Mouse (Mus musculus) cerebellum, adult 9-10 months (tissue): ENCODE data around the gene Cd2ap.
"Not testable (repeated sequence)": the region's sequence is repeated elsewhere in the genome, so short reads cannot be mapped to it uniquely, and the experiment has no call there.

Experiments used
- DNase-seq: peaks from one replicate; pipeline ENCODE4 v3.0.0; 2022

Cd2ap gene

DNA sequence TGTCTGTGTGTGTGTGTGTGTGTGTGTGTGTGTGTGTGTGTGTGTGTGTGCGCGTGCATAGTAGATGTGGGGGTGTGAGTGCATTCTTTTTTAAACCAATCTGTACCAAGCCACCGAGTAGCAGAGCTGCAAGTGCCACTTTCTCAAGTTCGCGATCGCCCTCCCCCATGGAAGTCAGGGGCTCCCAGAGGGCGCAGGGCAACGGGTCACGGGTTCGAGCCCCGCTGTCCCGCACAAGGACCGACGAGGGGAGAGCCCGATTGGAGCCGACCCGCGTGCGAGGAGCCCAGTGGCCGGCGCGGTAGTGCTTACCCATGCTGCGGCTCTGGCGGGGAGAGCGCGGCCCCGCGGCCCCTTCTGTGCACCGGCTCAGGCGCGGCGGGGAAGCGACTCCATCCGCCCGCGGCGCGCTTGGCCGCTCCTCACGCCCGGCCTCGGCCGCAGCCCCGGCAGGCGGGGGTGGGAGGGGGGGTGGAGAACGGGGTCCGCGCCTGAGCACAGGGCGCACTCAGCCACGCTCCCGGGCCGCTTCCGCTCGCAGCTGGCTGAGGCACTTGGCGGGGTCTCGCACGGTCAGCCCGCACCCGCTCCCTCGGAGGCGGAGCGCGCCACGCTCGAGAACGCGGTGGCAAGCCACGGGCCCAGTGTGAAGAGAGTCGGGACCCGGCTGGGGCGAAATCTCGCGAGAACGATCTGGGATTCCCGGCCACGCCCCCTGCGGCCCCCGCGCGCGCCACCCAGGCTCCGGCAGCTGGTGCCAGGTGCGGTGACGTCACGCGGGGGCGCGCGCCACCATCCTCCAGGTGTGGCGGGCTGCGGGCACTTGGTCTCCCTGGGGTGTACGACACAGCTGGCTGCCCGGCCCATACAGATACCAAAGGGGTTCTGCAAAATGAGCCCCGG lies at the start of gene Cd2ap:
Gene Cd2ap, minus strand, starts transcription at position 665 of the 903 bp plus-strand sequence.
- peak; percentile 94 for DNase-seq

DNA sequence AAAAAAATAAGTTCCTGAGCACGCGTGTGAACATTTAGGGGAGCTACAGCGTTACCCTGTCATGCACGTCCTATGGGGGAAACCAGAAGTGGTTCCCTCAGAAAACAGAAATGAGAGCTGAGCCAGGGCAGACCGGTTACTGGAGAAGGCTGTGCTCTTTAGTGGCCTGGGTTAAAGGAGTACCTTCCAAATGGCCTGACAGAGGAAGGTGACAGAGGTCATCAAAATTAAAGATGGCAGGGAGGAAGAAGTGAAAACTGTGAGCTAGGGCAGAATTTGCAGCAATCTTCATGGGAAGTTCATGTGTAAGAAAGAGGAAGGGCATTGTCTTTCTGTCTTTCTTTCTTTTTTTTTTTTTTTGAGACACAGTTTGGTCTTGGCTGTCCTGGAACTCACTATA lies 48.3 kb upstream of the Cd2ap start:
- DNase-seq = no peak

DNA sequence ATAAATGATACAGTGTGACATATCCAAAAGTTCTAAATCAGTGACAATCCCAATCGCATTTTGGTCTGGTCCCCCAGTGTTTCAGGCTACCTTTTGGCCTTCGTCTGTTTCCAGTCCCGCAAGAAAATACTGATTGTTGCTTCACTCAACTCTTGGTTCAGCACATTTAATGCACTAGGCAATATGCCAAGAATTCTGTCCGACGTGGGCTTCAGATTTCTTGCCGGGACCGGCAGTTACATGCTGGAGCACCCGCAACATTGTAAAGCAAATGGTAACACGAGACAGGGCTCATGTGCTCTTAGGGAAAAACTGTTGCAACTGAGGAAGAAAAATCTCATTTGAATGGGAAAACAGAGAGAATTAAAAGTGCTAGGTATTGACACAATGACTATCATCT lies 42.3 kb upstream of the Cd2ap start:
- DNase-seq = no peak

- no peak for DNase-seq
Observed at GRCm38 (mm10) chr17:42914726-42915125, 38.3 kb upstream of the Cd2ap start.

DNA sequence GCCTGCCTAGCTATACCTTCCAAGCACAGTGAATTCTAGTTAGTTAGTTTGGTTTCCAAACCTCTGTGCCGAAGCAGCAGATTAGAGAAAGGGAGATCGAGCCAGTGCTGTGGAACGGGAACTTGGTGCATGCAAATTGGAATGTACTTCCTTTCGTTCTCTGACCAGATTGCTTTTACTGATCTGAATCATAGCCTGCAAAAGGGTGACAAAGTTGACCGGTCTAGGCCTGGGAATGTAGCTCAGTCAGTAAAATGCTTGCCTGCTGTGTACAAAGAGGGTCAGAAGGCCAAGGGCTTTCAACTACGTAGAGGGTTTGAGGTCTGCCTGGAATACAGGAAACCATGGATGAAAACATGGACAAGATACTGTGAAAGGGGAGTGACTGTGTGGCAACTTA lies 35.7 kb upstream of the Cd2ap start:
- no peak for DNase-seq

GRCm38 (mm10) chr17:42910476-42910875 lies 34.0 kb upstream of the Cd2ap start:
- no peak for DNase-seq

DNA sequence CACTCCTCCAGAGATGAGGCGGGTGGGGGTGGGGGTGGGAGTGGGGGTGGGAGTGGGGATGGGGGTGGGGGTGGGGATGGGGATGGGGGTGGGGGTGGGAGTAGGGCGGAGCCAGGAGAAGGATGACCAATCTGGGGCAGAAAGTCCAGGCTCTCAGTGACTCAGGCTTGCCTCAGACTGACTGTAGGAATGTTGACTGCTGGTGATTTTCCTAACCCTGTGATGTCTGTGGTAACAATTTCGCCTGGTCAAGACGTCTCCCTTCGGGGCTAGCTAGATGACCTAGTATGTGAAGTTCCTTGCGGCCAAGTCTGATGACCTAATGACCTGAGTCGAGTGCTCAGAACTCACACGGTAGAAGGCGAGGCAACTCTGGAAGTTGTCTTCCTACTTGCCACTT lies 32.9 kb upstream of the Cd2ap start:
- no peak for DNase-seq

GRCm38 (mm10) chr17:42908744-42909370 lies 32.4 kb upstream of the Cd2ap start:
- DNase-seq = no peak

DNA sequence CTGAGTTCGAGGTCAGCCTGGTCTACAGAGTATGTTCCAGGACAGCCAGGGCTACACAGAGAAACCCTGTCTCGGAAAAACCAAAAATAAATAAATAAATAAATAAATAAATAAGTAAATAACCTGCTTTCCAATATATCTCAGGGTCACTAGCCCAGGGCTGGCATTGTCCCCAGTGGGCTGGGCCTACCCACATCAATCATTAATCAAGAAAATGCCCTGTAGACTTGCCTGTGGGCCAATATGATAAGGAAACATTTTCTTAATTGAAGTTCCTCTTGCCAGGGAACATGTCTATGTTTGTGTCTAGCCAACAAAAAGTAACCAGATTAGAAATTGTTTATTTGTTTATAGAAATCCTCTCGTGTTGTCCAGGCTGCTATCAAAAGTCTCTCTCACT lies 31.7 kb upstream of the Cd2ap start:
- no peak for DNase-seq

- DNase-seq = not testable (repeated sequence)
Observed at GRCm38 (mm10) chr17:42906456-42906855, 30.0 kb upstream of the Cd2ap start.

- DNase-seq = no peak
Observed at GRCm38 (mm10) chr17:42905919-42906318, 29.5 kb upstream of the Cd2ap start.

DNA sequence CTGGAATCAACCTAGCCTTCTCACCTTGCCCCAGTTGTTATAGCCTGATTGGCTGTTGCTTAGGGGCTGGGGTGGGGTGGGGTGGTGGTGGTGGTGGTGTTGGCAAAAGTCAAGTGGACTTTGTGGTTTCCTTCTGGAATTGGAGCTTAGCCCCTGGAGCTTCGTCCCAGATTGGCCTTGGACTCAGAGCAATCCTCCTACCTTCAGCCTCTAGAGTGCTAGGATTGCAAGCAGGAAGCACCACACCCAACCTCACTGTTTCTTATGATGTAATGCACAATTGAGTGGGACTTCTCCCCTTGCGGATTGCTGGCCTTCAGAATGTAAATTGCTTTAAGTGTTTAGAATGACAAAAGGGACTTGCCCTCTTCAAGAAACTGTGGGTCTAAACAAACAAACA lies 24.3 kb upstream of the Cd2ap start:
- DNase-seq = no peak

DNA sequence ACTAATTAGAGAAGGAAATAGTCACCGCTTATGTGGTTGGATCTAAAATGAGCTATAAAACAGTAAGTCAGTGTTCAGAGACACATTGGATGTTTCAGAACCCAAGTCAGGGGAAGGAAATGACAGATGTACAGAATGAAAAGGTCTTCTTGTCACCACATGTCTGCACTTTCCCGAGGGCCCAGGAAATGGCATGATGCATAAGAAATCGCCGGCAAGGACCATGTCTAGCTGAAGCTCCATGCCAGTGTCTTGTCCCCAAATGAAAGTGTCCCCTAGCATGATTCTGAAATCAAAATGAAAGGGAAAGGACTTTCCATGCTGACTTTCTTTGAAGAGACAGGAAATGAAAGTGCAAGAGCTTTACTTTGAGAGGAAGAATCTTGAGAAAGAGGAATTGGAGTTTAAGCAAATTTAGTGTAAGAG lies 10.8 kb upstream of the Cd2ap start:
- DNase-seq = no peak

DNA sequence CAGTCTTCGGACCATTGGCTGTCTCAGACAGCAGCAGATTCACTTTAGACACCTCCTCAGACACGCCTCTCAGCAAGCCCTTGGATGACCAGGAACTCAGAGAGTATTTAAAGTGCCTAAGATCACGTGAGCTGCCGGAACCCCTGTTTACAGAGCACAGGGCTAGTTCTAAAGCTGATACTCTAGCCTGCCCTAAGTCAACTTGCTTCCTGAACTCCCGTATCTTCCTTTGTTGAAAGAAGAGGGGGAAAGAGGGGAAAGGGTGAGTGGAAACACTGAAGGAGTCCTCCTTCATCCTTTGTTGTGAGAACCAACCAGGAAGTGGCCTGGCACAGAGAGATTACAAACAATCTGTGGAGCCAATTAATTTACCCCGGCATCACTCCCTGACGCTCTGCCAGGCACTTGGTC lies 8.6 kb upstream of the Cd2ap start:
- no peak for DNase-seq

- DNase-seq = no peak
Observed at GRCm38 (mm10) chr17:42884382-42884781, 7.9 kb upstream of the Cd2ap start.

DNA sequence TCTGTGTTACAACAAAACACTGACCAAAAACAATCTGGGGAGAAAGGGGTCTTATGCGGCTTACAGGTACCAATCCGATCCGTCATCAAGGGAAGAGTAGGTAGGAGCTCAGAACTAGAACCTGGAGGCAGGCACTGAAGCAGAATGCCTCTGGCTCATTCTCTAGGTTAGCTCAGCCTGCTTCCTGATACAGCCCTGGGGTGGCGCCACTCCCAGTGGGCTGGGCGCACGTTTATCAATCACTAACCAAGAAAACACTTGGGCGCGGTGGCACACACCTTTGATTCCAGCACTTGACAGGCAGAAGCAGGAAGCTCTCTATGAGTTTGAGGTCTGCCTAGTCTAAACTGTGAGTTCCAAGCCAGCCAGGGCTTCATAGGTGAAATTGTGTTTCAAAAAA lies 7.3 kb upstream of the Cd2ap start:
- DNase-seq = no peak

DNA sequence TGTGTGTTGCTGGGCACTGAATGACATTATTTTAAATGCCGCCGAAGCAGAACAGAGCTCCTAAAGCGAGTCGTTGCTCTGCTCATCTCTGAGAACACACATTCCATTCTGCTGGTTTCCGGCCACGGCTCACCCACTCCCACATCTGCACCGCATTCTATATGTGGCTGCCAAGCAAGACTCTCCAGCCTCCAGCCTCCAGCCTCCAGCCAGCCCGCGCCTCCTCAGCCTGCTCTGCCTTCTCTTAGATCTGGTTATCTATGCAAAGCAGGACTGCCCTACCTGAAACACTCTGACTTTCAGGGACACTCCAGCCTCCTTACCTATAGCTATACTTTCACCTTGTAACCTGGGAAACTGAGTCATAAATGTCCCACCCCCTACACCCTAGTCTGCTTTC lies 6.8 kb upstream of the Cd2ap start:
- DNase-seq = no peak

DNA sequence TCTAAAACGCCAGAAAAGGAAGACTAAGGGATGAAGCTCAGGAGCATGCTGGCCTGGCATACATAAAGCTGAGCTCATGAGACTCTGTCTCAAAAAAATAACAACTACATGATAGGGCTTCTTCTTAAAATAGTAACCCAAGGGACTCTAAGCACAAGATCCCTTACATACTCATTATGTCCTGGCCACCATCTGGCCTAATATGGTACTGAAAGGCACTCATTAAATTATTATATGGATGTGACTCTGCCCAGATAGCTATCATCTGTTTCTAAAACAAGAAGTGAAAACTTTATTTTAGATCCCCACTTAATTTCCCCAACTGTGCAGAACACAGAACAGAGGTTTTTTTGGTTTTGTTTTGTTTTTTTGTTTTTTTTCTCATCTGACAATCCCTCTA lies 6.4 kb upstream of the Cd2ap start:
- no peak for DNase-seq

GRCm38 (mm10) chr17:42876904-42877425 lies 500 bp upstream of the Cd2ap start:
- peak; percentile 59 for DNase-seq

DNA sequence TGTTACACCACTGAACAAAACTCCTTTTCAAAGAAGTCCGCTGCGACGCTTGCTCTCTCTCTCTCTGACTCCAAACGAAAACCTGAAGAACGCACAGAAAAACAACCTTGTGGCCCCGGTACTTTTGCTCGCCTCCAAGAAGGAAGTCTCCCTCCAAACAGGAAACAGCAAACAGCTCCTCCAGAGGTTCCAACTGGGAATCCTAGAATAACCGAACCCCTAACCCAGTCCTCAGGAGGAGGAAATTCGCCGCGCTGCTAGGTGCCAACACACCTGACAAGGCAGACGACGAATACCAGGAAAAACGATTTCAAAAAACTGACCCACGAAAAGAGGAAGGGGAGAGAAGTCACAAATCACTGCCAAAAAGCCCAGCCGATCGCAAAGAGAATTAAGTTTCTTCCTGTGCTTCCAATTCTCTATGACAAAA lies 879 bp downstream of the Cd2ap start:
- DNase-seq = peak; percentile 58

GRCm38 (mm10) chr17:42875015-42875414 lies 1.4 kb downstream of the Cd2ap start:
- DNase-seq = no peak

DNA sequence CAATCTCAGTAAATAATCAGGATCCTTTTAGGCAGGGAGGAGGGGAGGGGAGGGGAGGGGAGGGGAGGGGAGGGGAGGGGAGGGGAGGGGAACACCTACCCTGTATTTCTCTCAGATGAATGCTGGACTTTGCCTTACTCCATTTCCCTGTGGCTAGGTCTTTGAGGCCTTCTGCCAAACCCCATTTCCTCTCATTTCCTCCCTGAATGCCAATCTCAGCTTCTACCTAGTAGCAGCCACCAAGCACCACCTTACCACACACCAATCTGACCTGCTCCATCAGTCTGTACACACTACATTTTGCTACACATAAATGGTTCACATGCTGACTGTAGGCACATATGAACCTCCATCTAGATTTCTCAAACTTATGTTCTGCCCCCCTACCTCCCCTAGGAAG lies 6.0 kb downstream of the Cd2ap start:
- DNase-seq = peak; percentile 32

DNA sequence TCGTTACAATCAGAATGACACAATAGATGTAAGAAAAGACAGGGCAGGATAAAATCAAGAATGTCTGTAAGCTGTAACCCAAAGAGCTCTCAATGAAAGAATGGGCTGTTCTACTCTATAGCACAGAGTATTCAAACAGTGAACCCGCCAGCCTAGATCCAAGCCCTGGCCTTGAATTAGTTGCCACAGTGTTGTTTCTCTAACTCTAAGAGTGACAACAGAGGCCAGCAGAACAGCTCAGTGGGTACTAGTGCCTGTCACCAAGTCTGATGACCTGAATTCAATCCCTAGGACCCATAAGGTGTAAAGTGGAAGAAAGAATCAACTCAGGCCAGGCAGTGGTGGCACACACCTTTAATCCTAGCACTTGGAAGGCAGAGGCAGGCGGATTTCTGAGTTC lies 13.3 kb downstream of the Cd2ap start:
- no peak for DNase-seq

DNA sequence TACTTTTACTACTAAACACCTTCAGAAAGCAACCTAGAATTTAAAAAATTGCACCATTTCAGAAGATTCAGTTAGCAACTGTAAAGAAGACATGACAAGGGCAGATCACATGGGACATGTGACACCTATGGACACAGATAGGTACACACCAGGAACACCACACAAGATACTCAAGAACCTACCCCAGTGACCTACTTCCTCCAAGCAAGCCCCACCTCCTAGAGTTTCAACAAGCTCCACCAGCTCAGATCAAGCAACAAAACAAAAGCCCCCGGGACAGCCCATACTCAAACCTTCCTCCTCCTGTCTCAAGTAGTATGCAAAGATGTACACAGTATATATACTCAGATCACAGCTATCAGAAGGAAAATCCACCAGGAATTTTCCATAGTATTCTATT lies 16.1 kb downstream of the Cd2ap start:
- DNase-seq = no peak
